8 mouse cellular contexts compared by ENCODE assay signal in genomic region chr15:89195690-89196312, GRCm38 (mm10). TPM values are rescaled to one million over a fixed set of nuclear protein-coding genes. Genes with fewer than 3 reads are reported as not detected.
DNase-seq lines count a peak whose midpoint lies in the region; ATAC-seq and TF ChIP-seq lines count a peak whose summit lies in the region.

No protein-coding gene starts in this region.

- peak; percentile 78 to 86 for ATAC-seq in hematopoietic stem cell, adult 5-6 weeks (replicated peaks in 1 of 2; ENCODE audit: insufficient read depth in 1 of 2, low FRiP score in 2 of 2, low TSS enrichment in 1 of 2, low read depth in 1 of 2, poor library complexity in 2 of 2, severe bottlenecking in 2 of 2)

- peaks cover 6% of the 10 kb centered on the region for H3K4me1 ChIP-seq in cerebellum, adult 2 months (ENCODE audit: control insufficient read depth, insufficient read depth, low read length)

- H3K27ac ChIP-seq in cerebellum, adult 2 months (ENCODE audit: insufficient read depth, low read length) = peak overlapping the region; percentile 97

- peak; percentile 77; the same call in 1 of the 2 replicates for TF ChIP-seq POLR2A in cerebellum, adult 2 months (IDR thresholded peaks at IDR 0.05; ENCODE audit: borderline replicate concordance, insufficient read depth, low read length)

- no peak for TF ChIP-seq CTCF in cerebellum, adult 2 months (IDR thresholded peaks at IDR 0.05; ENCODE audit: borderline replicate concordance, insufficient read depth, low read depth, low read length)

- H3K4me3 ChIP-seq in cerebellum, adult 2 months (replicated peaks; ENCODE audit: insufficient read depth, low read depth, low read length) = peak overlapping the region; percentile 83

- peak; percentile 70 for DNase-seq in MEL-GATA-1-ER (ENCODE audit: extremely low read depth, low read depth)
- peak; percentile 90 to 92 for DNase-seq in cerebellum, adult 2 months
- DNase-seq in forelimb bud, embryonic 11.5 days (ENCODE audit: low read depth, low spot score) = peak; percentile 87
- DNase-seq in layer of hippocampus, postnatal 14 days (ENCODE audit: low spot score in 2 of 2) = peak; percentile 84 to 91
- DNase-seq in lung, postnatal 14 days = peak; percentile 95
- peak; percentile 67 for DNase-seq in retina, adult 2 months (ENCODE audit: low read depth, low spot score)
- peak; percentile 92 to 93 for DNase-seq in thymus, postnatal 36 days

- WGBS in cerebellum, adult 2 months = 1% methylated on average over 25 of the region's 25 CpGs

- H3K27me3 ChIP-seq in cerebellum, adult 2 months (ENCODE audit: control insufficient read depth, insufficient read depth, low read length) = no peaks in the 10 kb centered on the region

RNA-seq across cellular contexts. Expression of gene Dennd6b, which starts 0.5 kb away (rescaled TPM):
- 156 and 165 TPM in 2 replicates for polyA plus RNA-seq in cerebellum, adult 2 months (2012; rRNA removed)
- total RNA-seq in hematopoietic stem cell, adult 5-6 weeks (2017) = 3.9 and 4.8 TPM in 2 replicates
- total RNA-seq in layer of hippocampus, postnatal 14 days (2021) = 10 to 100 TPM; 29.9 to 35.5 TPM

RNA-seq across cellular contexts. Expression of gene Plxnb2, which starts 15.2 kb away (rescaled TPM):
- polyA plus RNA-seq in cerebellum, adult 2 months (2012; rRNA removed) = 127 and 141 TPM in 2 replicates
- 13.9 and 23.7 TPM in 2 replicates for total RNA-seq in hematopoietic stem cell, adult 5-6 weeks (2017)
- total RNA-seq in layer of hippocampus, postnatal 14 days (2021) = 10 to 100 TPM; 60.1 to 74.0 TPM

RNA-seq across cellular contexts. Expression of gene Ppp6r2, which starts 15.6 kb away (rescaled TPM):
- 240 and 262 TPM in 2 replicates for polyA plus RNA-seq in cerebellum, adult 2 months (2012; rRNA removed)
- total RNA-seq in hematopoietic stem cell, adult 5-6 weeks (2017) = 29.1 and 53.6 TPM in 2 replicates
- 100 to 1,000 TPM; 157 to 167 TPM for total RNA-seq in layer of hippocampus, postnatal 14 days (2021)

RNA-seq across cellular contexts. Expression of gene Mapk11, which starts 46.4 kb away (rescaled TPM):
- polyA plus RNA-seq in cerebellum, adult 2 months (2012; rRNA removed) = 58.1 and 64.1 TPM in 2 replicates
- 1.6 and 2.4 TPM in 2 replicates for total RNA-seq in hematopoietic stem cell, adult 5-6 weeks (2017)
- total RNA-seq in layer of hippocampus, postnatal 14 days (2021) = 10 to 100 TPM; 23.2 to 24.9 TPM

RNA-seq across cellular contexts. Expression of gene Mapk12, which starts 55.3 kb away (rescaled TPM):
- 112 and 128 TPM in 2 replicates for polyA plus RNA-seq in cerebellum, adult 2 months (2012; rRNA removed)
- total RNA-seq in hematopoietic stem cell, adult 5-6 weeks (2017) = 5.7 and 8.7 TPM in 2 replicates
- total RNA-seq in layer of hippocampus, postnatal 14 days (2021) = 1 to 10 TPM; 3.5 to 5.4 TPM

Comparison
In these comparisons a context has a peak if more than half of its experiments do, and no peak if none do; other contexts are left out.
1. Peak in every context shown above with its lines: DNase-seq, ATAC-seq, H3K4me3 ChIP-seq and H3K27ac ChIP-seq.